Mouse (Mus musculus) heart, embryonic 10.5 days (tissue): ENCODE results near the gene Fbln2. TPM values are rescaled to one million over a fixed set of nuclear protein-coding genes. Genes with fewer than 3 reads are reported as not detected.
A peak's percentile ranks its signal among the peaks of the same experiment; 100 is the strongest.
"Not testable (repeated sequence)": the region's sequence is repeated elsewhere in the genome, so short reads cannot be mapped to it uniquely, and the experiment has no call there.

Experiments used
- DNase-seq: peaks from one replicate; pipeline ENCODE4 v3.0.0-alpha.2; 2017; ENCODE audit warnings: low spot score
- H3K27ac ChIP-seq: fragments of 300-500 bp; sonication (generic); 2 replicates; pipeline ENCODE4 v1.5.1; 2016; ENCODE audit warnings: mild to moderate bottlenecking
- H3K27me3 ChIP-seq: fragments of 300-500 bp; sonication (generic); 2 replicates; pipeline ENCODE4 v1.6.1; 2016; ENCODE audit warnings: mild to moderate bottlenecking; ENCODE audit not compliant: poor library complexity, insufficient read depth, severe bottlenecking
- H3K36me3 ChIP-seq: fragments of 300-500 bp; sonication (generic); 2 replicates; pipeline ENCODE4 v1.6.1; 2016; ENCODE audit warnings: mild to moderate bottlenecking, moderate library complexity
- H3K4me1 ChIP-seq: fragments of 300-500 bp; sonication (generic); 2 replicates; pipeline ENCODE4 v1.6.1; 2016; ENCODE audit warnings: mild to moderate bottlenecking
- H3K4me3 ChIP-seq: fragments of 300-500 bp; sonication (generic); 2 replicates; pipeline ENCODE4 v1.5.1; 2016; ENCODE audit warnings: mild to moderate bottlenecking, moderate library complexity
- H3K9me3 ChIP-seq: fragments of 300-500 bp; sonication (generic); 2 replicates; pipeline ENCODE4 v1.6.1; 2016; ENCODE audit warnings: mild to moderate bottlenecking, moderate library complexity
- WGBS: fragments of 180-500 bp; shearing (Covaris S2); methylation state at CpG from one replicate; pipeline ENCODE4 v1.1.7; 2016; 5-methylcytosine and 5-hydroxymethylcytosine counted together
- polyA plus RNA-seq: library from polyadenylated mRNA; unstranded; fragments of >200 nt; fragmentation: Nextera tagmentation; extraction: Ambion mirVana; gene quantifications from 2 replicates; pipeline ENCODE4 v1.2.1, GENCODE M21; 2016

The Fbln2 gene
- 99.3 and 114 TPM in 2 replicates for polyA plus RNA-seq

DNA sequence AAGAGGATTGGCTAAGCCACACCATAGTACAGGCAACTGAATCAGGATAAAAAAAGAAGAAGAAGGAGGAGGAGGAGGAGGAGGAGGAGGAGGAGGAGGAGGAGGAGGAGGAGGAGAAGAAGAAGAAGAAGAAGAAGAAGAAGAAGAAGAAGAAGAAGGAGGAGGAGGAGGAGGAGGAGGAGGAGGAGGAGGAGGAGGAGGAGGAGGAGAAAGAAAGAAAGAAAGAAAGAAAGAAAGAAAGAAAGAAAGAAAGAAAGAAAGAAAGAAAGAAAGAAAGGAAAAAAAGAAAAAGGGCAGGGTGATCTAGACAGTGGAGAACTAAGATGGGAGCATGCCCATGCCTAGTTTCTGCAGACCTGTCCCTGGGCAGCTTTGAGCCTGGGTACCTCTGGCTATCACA lies at the start of gene Fbln2:
Gene Fbln2, plus strand, starts transcription at position 301 of the 400 bp plus-strand sequence.
- not testable (repeated sequence) for H3K36me3 ChIP-seq, H3K9me3 ChIP-seq, DNase-seq
- Histone ChIP-seq H3K4me3 (peak within 1 kb of the TSS; percentile 60), H3K27me3 (peaks cover 25% of the 10 kb centered on the region), H3K27ac (peak within 1 kb of the TSS; percentile 81), H3K4me1 (peaks cover 52% of the 10 kb centered on the region)

DNA sequence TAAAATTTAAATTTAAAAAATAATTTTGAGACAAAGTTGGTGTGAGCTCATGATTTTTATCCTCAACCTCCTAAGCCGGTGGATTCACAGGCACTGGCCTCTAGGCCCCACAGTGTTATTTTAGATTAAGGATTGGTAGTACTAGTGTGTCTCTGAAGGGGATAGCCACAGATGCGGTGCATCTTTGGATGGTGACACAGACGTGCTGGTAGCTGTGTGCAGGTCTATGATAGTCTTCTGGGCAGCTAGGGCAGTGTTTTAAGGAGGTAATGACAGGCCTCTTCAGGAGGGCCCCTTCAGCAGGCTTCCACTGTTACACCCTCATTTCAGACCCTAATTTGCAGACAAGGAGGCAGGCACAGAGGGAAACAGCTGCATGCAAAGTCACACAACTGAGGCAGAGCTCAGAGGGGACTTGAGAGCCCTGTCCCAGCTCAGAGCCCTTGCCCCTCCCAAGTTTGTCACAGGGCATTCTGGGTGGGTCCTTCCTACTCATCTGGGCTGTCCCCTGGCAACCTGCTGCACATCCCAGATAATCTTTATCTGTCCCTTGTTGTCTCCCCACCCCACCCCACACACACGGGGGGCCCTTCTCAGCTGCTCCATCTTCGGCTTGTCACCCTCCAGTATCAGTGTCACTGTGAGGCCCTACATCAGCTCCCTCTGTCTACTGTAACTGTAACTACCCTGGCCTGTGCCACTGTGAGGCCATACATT lies 48.9 kb upstream of the Fbln2 start:
- Histone ChIP-seq H3K27me3 (peaks cover 25% of the 10 kb centered on the region; the same call in 1 of the 2 replicates), H3K4me1 (peaks cover 43% of the 10 kb centered on the region), H3K27ac (peak overlapping the region; percentile 44; the same call in 1 of the 2 replicates), H3K36me3 (0 out of 2 replicates have a peak, but pooled peaks cover 3% of the 10 kb centered on the region), H3K4me3 (no peak overlapping the region), H3K9me3 (no peaks in the 10 kb centered on the region)
- peak; percentile 95 for DNase-seq
- WGBS: 38% methylated on average over 5 of the region's 5 CpGs

DNA sequence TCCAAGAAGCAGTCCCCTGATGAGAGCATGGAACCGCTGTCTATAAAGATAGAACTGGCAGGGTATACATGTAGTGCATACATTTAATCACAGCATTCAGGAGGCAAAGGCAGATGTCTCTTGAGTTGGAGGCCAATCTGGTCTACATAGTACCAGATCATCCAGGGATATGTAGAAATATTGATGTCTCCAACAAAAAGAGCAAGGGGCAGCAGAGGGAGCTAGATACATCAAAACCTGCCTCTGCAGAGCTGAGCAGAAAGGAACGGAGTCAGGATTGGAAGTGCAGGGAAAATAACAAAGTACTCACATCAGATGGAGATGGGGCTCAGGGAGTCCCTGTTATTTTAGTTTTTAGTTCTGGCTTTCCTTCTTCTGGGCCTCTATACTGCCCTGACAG lies 47.7 kb upstream of the Fbln2 start:
- Histone ChIP-seq H3K27ac (peak overlapping the region; percentile 44; the same call in 1 of the 2 replicates), H3K27me3 (peaks cover 22% of the 10 kb centered on the region; the same call in 1 of the 2 replicates), H3K4me1 (peaks cover 33% of the 10 kb centered on the region), H3K9me3 (no peaks in the 10 kb centered on the region), H3K36me3 (peaks cover 9% of the 10 kb centered on the region; the same call in 1 of the 2 replicates), H3K4me3 (no peak overlapping the region)
- 83% methylated on average over 2 of the region's 2 CpGs for WGBS
- DNase-seq: no peak

DNA sequence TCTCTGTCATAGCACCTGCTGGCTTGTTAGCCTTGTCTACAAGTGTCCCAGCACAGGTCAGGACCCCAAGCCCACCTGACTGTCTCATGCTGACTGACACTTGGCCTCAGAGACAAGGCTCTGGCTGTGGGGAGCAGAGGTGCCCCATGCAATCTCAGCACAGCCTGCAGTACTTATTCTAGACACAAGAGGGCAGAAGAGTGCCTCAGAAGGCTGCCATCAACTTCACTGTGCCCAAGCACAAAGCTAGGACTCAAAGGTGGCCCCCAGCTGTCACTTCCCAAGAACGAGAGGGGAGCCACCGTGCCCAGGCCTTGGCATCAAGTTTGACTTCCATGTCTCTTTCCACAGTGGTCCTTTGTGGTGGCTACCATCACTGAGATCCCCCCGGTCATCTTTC lies 47.0 kb upstream of the Fbln2 start:
- Histone ChIP-seq H3K27ac (peak overlapping the region; percentile 44; the same call in 1 of the 2 replicates), H3K9me3 (no peaks in the 10 kb centered on the region), H3K27me3 (peaks cover 22% of the 10 kb centered on the region; the same call in 1 of the 2 replicates), H3K36me3 (peaks cover 9% of the 10 kb centered on the region; the same call in 1 of the 2 replicates), H3K4me3 (no peak overlapping the region), H3K4me1 (peaks cover 32% of the 10 kb centered on the region)
- 38% methylated on average over 3 of the region's 3 CpGs for WGBS
- no peak for DNase-seq

DNA sequence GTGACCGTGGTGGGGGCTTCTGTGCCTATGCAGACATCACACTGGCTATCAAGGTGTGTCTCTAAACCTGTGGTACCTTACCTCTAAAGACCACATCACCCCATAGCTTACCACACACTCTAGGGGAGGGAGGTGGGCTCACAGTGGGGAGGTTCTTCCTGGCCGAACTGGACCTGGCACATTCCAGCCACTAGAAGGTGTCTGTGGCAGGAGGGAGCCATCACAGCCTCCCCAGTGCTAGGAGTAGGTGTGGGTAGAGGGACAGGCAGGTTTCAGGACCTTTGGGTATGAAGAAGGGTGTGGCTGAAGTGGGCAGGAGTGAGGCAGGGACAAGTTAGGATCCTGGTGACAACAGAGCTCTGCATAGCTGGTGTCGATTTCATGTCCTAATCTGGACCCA lies 44.4 kb upstream of the Fbln2 start:
- peaks cover 6% of the 10 kb centered on the region; the same call in 1 of the 2 replicates for H3K36me3 ChIP-seq
- H3K27me3 ChIP-seq: peaks cover 23% of the 10 kb centered on the region; the same call in 1 of the 2 replicates

DNA sequence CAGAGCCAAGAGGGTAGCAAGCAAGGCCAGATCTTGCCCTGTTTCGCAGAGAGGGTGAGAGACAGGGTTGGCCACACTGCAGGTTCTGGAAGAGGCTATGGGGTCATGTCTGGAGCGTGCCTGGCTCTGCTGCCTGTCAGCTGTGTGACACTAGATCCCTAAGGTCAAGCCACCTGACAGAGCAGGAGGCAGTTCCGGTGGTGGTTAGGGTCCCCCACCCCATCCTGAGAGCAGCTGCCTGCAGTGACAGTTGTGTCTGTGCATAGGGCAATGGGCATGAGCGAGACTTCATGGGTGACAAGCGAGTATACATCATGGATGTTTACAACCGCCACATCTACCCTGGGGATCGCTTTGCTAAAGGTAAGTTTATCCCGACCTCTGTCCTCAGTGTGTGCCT lies 43.1 kb upstream of the Fbln2 start:
- WGBS: 87% methylated on average over 8 of the region's 8 CpGs
- peaks cover 6% of the 10 kb centered on the region; the same call in 1 of the 2 replicates for H3K36me3 ChIP-seq
- H3K27ac ChIP-seq: no peak overlapping the region
- no peak for DNase-seq
- no peak overlapping the region for H3K4me3 ChIP-seq
- peaks cover 28% of the 10 kb centered on the region; the same call in 1 of the 2 replicates for H3K27me3 ChIP-seq
- peaks cover 6% of the 10 kb centered on the region; the same call in 1 of the 2 replicates for H3K4me1 ChIP-seq
- no peaks in the 10 kb centered on the region for H3K9me3 ChIP-seq

More for the DNA sequence above, 44.4 kb upstream of the Fbln2 start:
- H3K4me3 ChIP-seq: no peak overlapping the region
- no peaks in the 10 kb centered on the region for H3K9me3 ChIP-seq
- WGBS: 48% methylated on average over 3 of the region's 3 CpGs
- no peak for DNase-seq
- peaks cover 18% of the 10 kb centered on the region for H3K4me1 ChIP-seq
- no peak overlapping the region for H3K27ac ChIP-seq

DNA sequence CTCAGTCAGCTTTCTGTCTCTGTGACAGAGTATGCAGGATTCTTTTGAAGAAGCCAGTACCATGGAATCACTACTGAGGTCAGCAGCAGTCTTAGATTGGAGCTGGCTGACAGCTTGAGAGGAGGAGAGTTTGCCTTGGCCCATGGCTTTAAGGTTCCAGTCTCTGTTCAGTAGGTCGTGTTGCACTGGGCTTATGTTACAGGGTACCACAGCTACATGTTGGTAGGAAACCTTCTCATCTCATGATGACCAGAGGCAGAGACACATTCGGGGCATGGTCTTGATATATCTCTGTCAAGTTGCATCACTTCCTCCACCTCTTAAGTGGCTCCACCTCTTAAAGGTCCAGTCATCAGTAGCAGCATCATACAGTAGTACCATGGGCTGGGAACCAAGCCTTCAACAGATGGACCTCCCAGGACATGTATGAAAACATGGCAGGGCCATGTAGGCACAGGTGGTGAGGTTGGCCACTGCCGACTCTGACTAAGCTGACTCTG lies 40.8 kb upstream of the Fbln2 start:
- Histone ChIP-seq H3K36me3 (peaks cover 6% of the 10 kb centered on the region; the same call in 1 of the 2 replicates), H3K27ac (no peak overlapping the region), H3K4me3 (no peak overlapping the region), H3K4me1 (peaks cover 6% of the 10 kb centered on the region; the same call in 1 of the 2 replicates), H3K9me3 (no peaks in the 10 kb centered on the region), H3K27me3 (peaks cover 24% of the 10 kb centered on the region; the same call in 1 of the 2 replicates)
- no peak for DNase-seq
- 63% methylated on average over 3 of the region's 3 CpGs for WGBS

DNA sequence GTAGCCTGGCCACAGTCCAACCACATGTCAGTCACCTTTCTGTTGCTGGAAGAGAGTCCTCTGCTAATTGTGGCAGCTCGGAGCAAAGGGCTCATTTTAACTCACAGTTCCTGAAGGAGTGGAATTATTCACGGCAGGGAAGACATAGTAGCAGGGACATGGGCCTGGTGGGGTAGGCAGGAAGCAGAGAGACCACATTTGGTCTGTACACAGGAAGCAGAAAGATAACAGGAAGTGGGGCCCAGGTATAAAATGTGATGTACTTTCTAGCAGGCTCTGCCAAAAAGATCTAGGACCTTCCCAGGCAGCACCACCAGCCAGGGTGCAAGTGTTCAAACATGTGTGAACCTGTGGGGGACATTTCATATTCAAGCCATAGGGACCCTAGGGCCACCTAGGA lies 39.9 kb upstream of the Fbln2 start:
- no peak for DNase-seq
- no peak overlapping the region for H3K4me3 ChIP-seq
- no peaks in the 10 kb centered on the region for H3K9me3 ChIP-seq
- H3K27me3 ChIP-seq: peaks cover 15% of the 10 kb centered on the region; the same call in 1 of the 2 replicates
- peaks cover 6% of the 10 kb centered on the region; the same call in 1 of the 2 replicates for H3K4me1 ChIP-seq
- 65% methylated on average over 2 of the region's 2 CpGs for WGBS
- peaks cover 6% of the 10 kb centered on the region; the same call in 1 of the 2 replicates for H3K36me3 ChIP-seq
- no peak overlapping the region for H3K27ac ChIP-seq

DNA sequence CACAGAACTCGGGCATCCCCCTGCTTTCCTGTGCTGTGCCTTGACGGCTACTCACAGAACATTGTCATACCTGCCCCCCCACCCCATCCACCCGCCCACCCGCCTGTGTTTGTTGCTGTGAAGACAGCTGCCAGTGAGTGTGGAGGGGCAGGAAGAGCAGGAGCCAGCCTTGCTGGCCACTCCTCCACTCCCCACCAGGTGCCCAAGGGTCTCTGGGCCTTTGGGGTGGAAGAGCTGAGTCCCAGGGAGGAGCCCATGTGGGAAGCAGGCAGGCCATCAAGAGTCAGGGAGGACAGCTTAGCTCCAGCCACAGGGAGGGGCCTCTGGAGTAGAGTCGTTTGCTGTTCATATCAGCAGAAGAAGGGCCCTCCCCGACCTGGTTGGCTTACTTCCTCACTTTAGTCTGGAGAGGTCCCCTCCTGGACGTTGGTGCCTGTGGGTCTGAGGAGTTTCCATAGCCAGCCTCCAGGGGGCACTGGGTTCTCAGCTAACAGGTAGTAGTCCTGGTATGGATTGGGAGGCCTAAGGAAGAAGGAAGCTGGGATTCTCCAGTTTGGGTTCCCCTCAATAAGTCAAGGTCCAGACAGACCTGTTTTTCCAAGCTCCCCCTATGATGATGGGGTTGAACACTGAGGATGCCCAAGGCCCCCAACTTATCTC lies 38.9 kb upstream of the Fbln2 start:
- Histone ChIP-seq H3K36me3 (peaks cover 6% of the 10 kb centered on the region; the same call in 1 of the 2 replicates), H3K4me1 (no peaks in the 10 kb centered on the region), H3K9me3 (no peaks in the 10 kb centered on the region), H3K4me3 (no peak overlapping the region), H3K27ac (0 out of 2 replicates have a peak overlapping the region, but pooled peaks have one; percentile 32), H3K27me3 (peaks cover 19% of the 10 kb centered on the region)
- DNase-seq: peak; percentile 83
- WGBS: 39% methylated on average over 7 of the region's 7 CpGs

DNA sequence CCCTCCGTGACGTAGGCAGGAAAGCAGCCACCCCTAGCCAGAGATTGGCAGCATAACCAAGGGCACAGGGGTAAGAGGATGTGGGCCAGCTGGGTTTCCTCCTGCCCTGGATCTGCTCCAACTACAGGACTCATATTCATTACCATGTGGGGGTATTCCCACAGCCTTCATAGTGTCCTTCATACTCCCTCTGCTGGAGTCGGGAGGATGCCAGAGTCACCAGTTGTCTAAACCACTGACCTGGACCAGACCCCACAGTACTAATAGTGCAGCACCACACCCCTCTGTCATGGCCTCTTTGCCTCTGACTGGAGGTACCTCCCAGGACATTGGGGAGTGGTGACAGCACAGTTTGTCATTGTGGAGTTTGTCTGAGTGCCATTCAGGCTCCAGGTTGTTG lies 38.0 kb upstream of the Fbln2 start:
- H3K4me3 ChIP-seq: no peak overlapping the region
- H3K9me3 ChIP-seq: no peaks in the 10 kb centered on the region
- H3K27ac ChIP-seq: no peak overlapping the region
- 71% methylated on average over 3 of the region's 3 CpGs for WGBS
- no peak for DNase-seq
- H3K4me1 ChIP-seq: no peaks in the 10 kb centered on the region
- no peaks in the 10 kb centered on the region for H3K36me3 ChIP-seq
- H3K27me3 ChIP-seq: peaks cover 15% of the 10 kb centered on the region

DNA sequence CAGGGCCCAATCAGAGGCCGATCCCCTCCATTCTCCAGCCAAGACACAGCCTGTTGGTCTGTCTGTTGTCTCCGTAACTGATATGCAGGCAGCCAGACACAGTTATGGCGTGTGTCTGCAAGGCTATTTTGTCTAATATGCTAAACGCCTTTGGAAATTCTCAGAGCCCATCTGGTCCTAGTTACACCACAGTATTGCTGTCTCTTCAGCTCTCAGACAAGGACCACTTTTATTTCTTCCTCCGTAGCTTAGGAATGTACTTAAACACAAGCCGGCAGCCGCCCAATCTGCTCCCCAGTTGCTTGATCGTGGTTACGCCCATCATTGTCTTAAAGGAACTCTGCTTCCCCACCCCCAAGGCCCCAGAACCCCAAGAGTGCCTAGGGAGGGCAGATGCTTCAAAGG lies 31.5 kb upstream of the Fbln2 start:
- peaks cover 25% of the 10 kb centered on the region for H3K27me3 ChIP-seq
- peaks cover 15% of the 10 kb centered on the region for H3K4me1 ChIP-seq
- no peaks in the 10 kb centered on the region for H3K9me3 ChIP-seq
- WGBS: 72% methylated on average over 9 of the region's 9 CpGs
- no peaks in the 10 kb centered on the region for H3K36me3 ChIP-seq
- no peak overlapping the region for H3K4me3 ChIP-seq
- no peak for DNase-seq
- no peak overlapping the region for H3K27ac ChIP-seq

DNA sequence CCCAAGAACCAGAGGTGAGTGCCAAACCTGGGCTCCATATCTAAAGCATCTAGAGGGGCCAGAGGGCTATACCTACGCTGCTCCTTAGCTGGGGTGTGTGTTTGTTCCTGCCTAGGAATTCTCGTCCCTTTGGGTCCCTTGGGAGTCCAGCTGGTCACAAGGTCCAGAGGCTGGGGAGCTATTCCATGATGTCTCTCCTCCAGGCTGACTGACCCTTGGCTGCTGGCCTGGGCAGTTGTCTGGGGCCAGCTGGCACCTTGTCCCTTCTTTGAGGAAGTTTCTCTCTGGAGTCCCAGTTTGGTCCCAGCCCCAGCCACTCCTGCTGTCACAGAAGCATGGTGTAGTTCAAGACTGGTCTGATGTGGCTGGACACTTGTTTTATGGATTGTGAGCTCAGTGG lies 30.9 kb upstream of the Fbln2 start:
- no peaks in the 10 kb centered on the region for H3K36me3 ChIP-seq
- 66% methylated on average over 2 of the region's 2 CpGs for WGBS
- H3K4me1 ChIP-seq: peaks cover 15% of the 10 kb centered on the region
- H3K27ac ChIP-seq: no peak overlapping the region
- no peak for DNase-seq
- H3K4me3 ChIP-seq: no peak overlapping the region
- H3K27me3 ChIP-seq: peaks cover 25% of the 10 kb centered on the region
- H3K9me3 ChIP-seq: no peaks in the 10 kb centered on the region

DNA sequence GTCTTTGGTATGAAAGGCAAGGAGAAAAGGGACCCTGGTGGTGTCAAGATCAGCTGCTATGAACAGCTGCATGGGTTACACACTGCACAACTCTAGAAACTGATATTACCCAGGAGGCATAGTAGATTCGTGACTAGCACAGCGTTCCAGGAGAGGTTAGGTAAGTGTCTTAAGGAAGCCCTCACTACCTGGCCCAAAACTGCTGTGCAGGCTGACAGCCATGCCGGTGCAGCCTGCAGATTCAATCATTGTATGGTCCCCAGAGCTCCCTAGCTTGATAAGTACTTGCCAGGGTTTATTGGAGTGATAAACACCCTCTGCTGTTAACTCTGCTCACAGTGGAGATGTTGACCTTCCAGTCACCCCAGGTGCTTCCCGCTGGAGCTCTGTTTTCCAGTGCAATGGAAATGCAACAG lies 30.2 kb upstream of the Fbln2 start:
- Histone ChIP-seq H3K9me3 (no peaks in the 10 kb centered on the region), H3K4me3 (no peak overlapping the region), H3K36me3 (no peaks in the 10 kb centered on the region), H3K27ac (no peak overlapping the region), H3K4me1 (peaks cover 15% of the 10 kb centered on the region), H3K27me3 (peaks cover 25% of the 10 kb centered on the region)
- WGBS: 71% methylated on average over 4 of the region's 4 CpGs
- DNase-seq: no peak
